Mouse (Mus musculus) CH12.LX (cell line): Measurements from ENCODE around the gene Kalrn. TPM values are rescaled to one million over a fixed set of nuclear protein-coding genes. Genes with fewer than 3 reads are reported as not detected.

Experiments used
- DNase-seq: peaks from one replicate; pipeline ENCODE4 v3.0.0-alpha.2; 2013; ENCODE audit errors: extremely low read depth
- H3K27ac ChIP-seq: 2 replicates; pipeline ENCODE4 v1.5.1; 2012; ENCODE audit warnings: low read depth, mild to moderate bottlenecking, control low read depth, moderate library complexity; ENCODE audit not compliant: insufficient read depth
- H3K27me3 ChIP-seq: replicated peaks from 2 replicates; pipeline ENCODE3; 2012; ENCODE audit warnings: inconsistent platforms
- H3K36me3 ChIP-seq, 2 experiments: replicated peaks in 1 of 2; 2 replicates each; pipeline versions ENCODE3 to v1.6.1; 2012; ENCODE audit warnings: inconsistent platforms in 1 of 2, low read length in 1 of 2, mild to moderate bottlenecking in 1 of 2, mixed read lengths in 1 of 2, moderate library complexity in 1 of 2; ENCODE audit not compliant: control insufficient read depth in 1 of 2, insufficient read depth in 1 of 2
- H3K4me1 ChIP-seq, 2 experiments: 2 replicates each; pipeline ENCODE4 v1.6.1; 2012; ENCODE audit warnings: inconsistent platforms in 1 of 2, moderate library complexity in 1 of 2; ENCODE audit not compliant: insufficient read depth in 2 of 2, control insufficient read depth in 1 of 2
- H3K4me2 ChIP-seq: 2 replicates; pipeline ENCODE4 v1.6.1; 2012; ENCODE audit warnings: low read depth, mild to moderate bottlenecking, control low read depth; ENCODE audit not compliant: poor library complexity, insufficient read depth, severe bottlenecking
- H3K4me3 ChIP-seq, 3 experiments: fragments of 150-350 bp in 1 of 3; sonication (generic) in 1 of 3; replicated peaks in 1 of 3; 2 replicates each; pipeline versions ENCODE3 to v1.5.1; 2011 to 2012; ENCODE audit warnings: low read depth in 2 of 3, low read length in 2 of 3, mild to moderate bottlenecking in 2 of 3, moderate library complexity in 2 of 3, control low read depth in 1 of 3, improper control_type of control experiment in 1 of 3, inconsistent platforms in 1 of 3, mixed read lengths in 1 of 3; ENCODE audit not compliant: poor library complexity in 1 of 3
- H3K79me2 ChIP-seq: replicated peaks from 2 replicates; pipeline ENCODE4 v1.6.1; 2012; ENCODE audit warnings: mild to moderate bottlenecking, moderate library complexity; ENCODE audit not compliant: control insufficient read depth, poor library complexity, insufficient read depth, severe bottlenecking; ENCODE audit errors: extremely low read depth
- H3K9ac ChIP-seq: 2 replicates; pipeline ENCODE4 v1.6.1; 2012; ENCODE audit warnings: low read depth, mild to moderate bottlenecking, control low read depth, moderate library complexity; ENCODE audit not compliant: insufficient read depth
- H3K9me3 ChIP-seq: replicated peaks from 2 replicates; pipeline ENCODE3; 2012; ENCODE audit warnings: low read length, inconsistent platforms, mixed read lengths
- CHD1 ChIP-seq: IDR thresholded peaks from 2 replicates; pipeline ENCODE4 v1.6.1; 2012; ENCODE audit warnings: low read depth, low read length, improper control_type of control experiment, inconsistent platforms
- CHD2 ChIP-seq: IDR thresholded peaks from 2 replicates; pipeline ENCODE4 v1.6.1; 2011; ENCODE audit warnings: low read length, improper control_type of control experiment
- E2F4 ChIP-seq: IDR thresholded peaks from 2 replicates; pipeline ENCODE4 v1.6.1; 2011; ENCODE audit warnings: low read depth, low read length, improper control_type of control experiment; ENCODE audit not compliant: insufficient replicate concordance
- ELF1 ChIP-seq: IDR thresholded peaks from 2 replicates; pipeline ENCODE4 v1.6.1; 2014; ENCODE audit warnings: low read depth, mild to moderate bottlenecking, inconsistent platforms, low read length, improper control_type of control experiment
- ETS1 ChIP-seq: conservative IDR thresholded peaks from 2 replicates; pipeline ENCODE4 v1.6.1; 2012; ENCODE audit warnings: low read depth, mild to moderate bottlenecking, inconsistent platforms, low read length, improper control_type of control experiment, moderate library complexity
- MXI1 ChIP-seq: IDR thresholded peaks from 2 replicates; pipeline ENCODE4 v1.6.1; 2011; ENCODE audit warnings: mild to moderate bottlenecking, low read depth, low read length, improper control_type of control experiment
- MYC ChIP-seq: IDR thresholded peaks from 2 replicates; pipeline ENCODE4 v1.6.1; 2011; ENCODE audit warnings: low read depth, mild to moderate bottlenecking, improper control_type of control experiment, low read length
- NELFE ChIP-seq: IDR thresholded peaks from 2 replicates; pipeline ENCODE4 v1.6.1; 2011; ENCODE audit warnings: low read depth, low read length, improper control_type of control experiment
- NRF1 ChIP-seq: IDR thresholded peaks from 2 replicates; pipeline ENCODE4 v1.6.1; 2014; ENCODE audit warnings: low read depth, mild to moderate bottlenecking, inconsistent platforms, low read length, improper control_type of control experiment, moderate library complexity
- PAX5 ChIP-seq: IDR thresholded peaks from 2 replicates; pipeline ENCODE4 v1.6.1; 2012; ENCODE audit warnings: low read length, inconsistent platforms, mixed read lengths
- POLR2A ChIP-seq: IDR thresholded peaks from 2 replicates; pipeline ENCODE4 v1.6.1; 2011; ENCODE audit warnings: low read depth, mild to moderate bottlenecking, improper control_type of control experiment, low read length
- POLR2AphosphoS2 ChIP-seq: IDR thresholded peaks from 2 replicates; pipeline ENCODE4 v1.6.1; 2011; ENCODE audit warnings: low read depth, low read length, improper control_type of control experiment
- RAD21 ChIP-seq: IDR thresholded peaks from 2 replicates; pipeline ENCODE4 v1.6.1; 2011; ENCODE audit warnings: low read depth, mild to moderate bottlenecking, low read length, improper control_type of control experiment, moderate library complexity
- SIN3A ChIP-seq: IDR thresholded peaks from 2 replicates; pipeline ENCODE4 v1.6.1; 2012; ENCODE audit warnings: low read length, improper control_type of control experiment, inconsistent platforms
- SMC3 ChIP-seq: IDR thresholded peaks from 2 replicates; pipeline ENCODE4 v1.6.1; 2011; ENCODE audit warnings: low read depth, low read length, improper control_type of control experiment
- TCF12 ChIP-seq: IDR thresholded peaks from 2 replicates; pipeline ENCODE4 v1.6.1; 2014; ENCODE audit warnings: low read depth, mild to moderate bottlenecking, inconsistent platforms, low read length, improper control_type of control experiment
- UBTF ChIP-seq: IDR thresholded peaks from 2 replicates; pipeline ENCODE4 v1.6.1; 2012; ENCODE audit warnings: low read depth, mild to moderate bottlenecking, inconsistent platforms, low read length, improper control_type of control experiment, moderate library complexity
- ZKSCAN1 ChIP-seq: IDR thresholded peaks from 2 replicates; pipeline ENCODE4 v1.6.1; 2012; ENCODE audit warnings: low read depth, inconsistent platforms, low read length, improper control_type of control experiment, borderline replicate concordance
- dilution Hi-C: fragments of 300-500 bp; cut with MboI; formaldehyde crosslinking; loops from 2 replicates; pipeline ENCODE4 v1.14.3; 2020; ENCODE audit warnings: low sequenced_read_pairs; ENCODE audit not compliant: extremely low pct_unique_long_range_greater_than_20kb, extremely low pct_ligation_motif_present
- in situ Hi-C: fragments of 300-500 bp; cut with MboI; formaldehyde crosslinking; loops from 3 replicates; pipeline ENCODE4 v1.14.3; 2019; ENCODE audit warnings: low sequenced_read_pairs, low pct_ligation_motif_present, low pct_unique_long_range_greater_than_20kb, mixed read lengths
- polyA plus RNA-seq: library from polyadenylated mRNA; unstranded; fragments of >175 nt; gene quantifications from 2 replicates; pipeline ENCODE4 v1.2.1, GENCODE M21; 2012; ENCODE audit warnings: low read depth; ENCODE audit not compliant: insufficient read length
- total RNA-seq, 2 experiments: library from RNA; depleted of rRNA; stranded (reverse); fragments of 300-350 nt in 1 of 2; fragments of >200 nt in 1 of 2; gene quantifications; 2 replicates each; pipeline ENCODE4 v1.2.3; 2012 to 2014

Kalrn gene
- total and polyA plus RNA-seq, 3 experiments, result 0.08 to 0.09 TPM; not detected in 1

DNA sequence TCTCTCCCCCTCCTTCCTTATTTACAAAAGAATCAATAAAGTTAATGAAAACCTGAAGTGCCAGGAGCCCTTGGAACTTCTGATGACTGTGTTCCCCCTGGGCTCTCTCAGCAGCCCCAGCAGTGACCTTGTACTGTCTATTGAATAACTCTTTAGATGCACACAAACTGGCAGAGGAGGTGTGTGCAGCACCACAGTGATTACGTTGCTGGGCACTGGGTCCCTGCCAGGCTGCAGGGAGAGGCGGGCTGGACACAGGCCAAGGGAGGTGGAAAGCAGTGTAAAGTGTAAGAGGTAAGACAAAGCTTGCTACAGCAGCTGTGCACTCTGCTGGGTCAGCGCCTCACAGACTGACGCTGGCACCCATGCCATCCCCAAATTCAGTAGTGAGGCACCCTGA, 238.4 kb downstream of the Kalrn start:
- Histone ChIP-seq H3K27ac (no peak overlapping the region), H3K4me1 (no peaks in the 10 kb centered on the region), H3K4me2 (no peak overlapping the region), H3K79me2 (no peaks in the 10 kb centered on the region), H3K4me3 (no peak overlapping the region), H3K9ac (no peak overlapping the region), H3K9me3 (no peaks in the 10 kb centered on the region), H3K27me3 (peaks cover 89% of the 10 kb centered on the region), H3K36me3 (no peaks in the 10 kb centered on the region)
- no peak for TF ChIP-seq MXI1
- no peak for TF ChIP-seq E2F4
- no peak for TF ChIP-seq ZKSCAN1
- TF ChIP-seq MYC, result no peak
- no peak for TF ChIP-seq PAX5
- no peak for TF ChIP-seq POLR2A
- no peak for TF ChIP-seq SMC3
- no peak for TF ChIP-seq ELF1
- TF ChIP-seq NELFE, result no peak
- no peak for TF ChIP-seq TCF12
- no peak for TF ChIP-seq CHD2
- dilution Hi-C loops (no loop called here), in situ Hi-C loops (no loop called here)
- DNase-seq, result no peak

DNA sequence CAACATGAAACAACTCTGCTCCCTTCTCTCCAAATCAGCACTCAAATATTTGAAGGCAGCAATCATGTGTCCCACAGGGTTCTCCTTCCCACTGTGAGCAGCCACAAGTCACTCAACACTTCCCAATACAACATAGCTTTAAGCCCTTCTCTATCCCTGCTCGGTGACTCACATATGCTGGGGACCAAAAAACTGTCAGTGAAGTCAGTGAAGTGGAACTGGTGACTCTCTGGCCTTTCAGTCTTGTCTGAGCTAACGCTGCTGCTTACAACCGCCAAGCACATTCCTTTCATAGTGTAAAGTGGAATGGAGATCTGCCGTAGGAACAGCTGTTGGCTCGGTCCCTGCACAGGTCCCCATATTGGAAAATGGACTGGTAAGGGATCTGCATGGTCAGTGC, 241.7 kb downstream of the Kalrn start:
- DNase-seq, result no peak
- H3K4me1 ChIP-seq, result no peaks in the 10 kb centered on the region
- H3K9ac ChIP-seq, result no peak overlapping the region
- H3K9me3 ChIP-seq, result no peaks in the 10 kb centered on the region
- no peaks in the 10 kb centered on the region for H3K36me3 ChIP-seq
- no peak overlapping the region for H3K27ac ChIP-seq
- peaks cover 87% of the 10 kb centered on the region for H3K27me3 ChIP-seq
- no peaks in the 10 kb centered on the region for H3K79me2 ChIP-seq
- dilution Hi-C loops, result no loop called here
- TF ChIP-seq CHD2 (no peak), MYC (no peak), RAD21 (no peak), ZKSCAN1 (no peak)
- H3K4me3 ChIP-seq, result no peak overlapping the region
- in situ Hi-C loops, result no loop called here
- H3K4me2 ChIP-seq, result no peak overlapping the region

GRCm38 (mm10) chr16:34329876-34330275, 243.5 kb downstream of the Kalrn start:
- no peaks in the 10 kb centered on the region for H3K4me1 ChIP-seq
- no peaks in the 10 kb centered on the region for H3K9me3 ChIP-seq
- in situ Hi-C loops, result no loop called here
- H3K4me3 ChIP-seq, result no peak overlapping the region
- no peak overlapping the region for H3K27ac ChIP-seq
- H3K79me2 ChIP-seq, result no peaks in the 10 kb centered on the region
- peaks cover 90% of the 10 kb centered on the region for H3K27me3 ChIP-seq
- no peak overlapping the region for H3K9ac ChIP-seq
- TF ChIP-seq UBTF, result no peak
- TF ChIP-seq POLR2AphosphoS2, result no peak
- TF ChIP-seq NRF1, result no peak
- no peak for TF ChIP-seq ETS1
- TF ChIP-seq SIN3A, result no peak
- TF ChIP-seq MXI1, result no peak
- TF ChIP-seq CHD1, result no peak
- no peak for TF ChIP-seq E2F4
- dilution Hi-C loops, result no loop called here
- no peaks in the 10 kb centered on the region for H3K36me3 ChIP-seq
- H3K4me2 ChIP-seq, result no peak overlapping the region
- no peak for DNase-seq
